Mouse (Mus musculus) heart, postnatal 0 days (tissue): ENCODE results near the gene Plin4. TPM values are rescaled to one million over a fixed set of nuclear protein-coding genes. Genes with fewer than 3 reads are reported as not detected.
A peak's percentile ranks its signal among the peaks of the same experiment; 100 is the strongest.

Experiments used
- ATAC-seq: fragments of 200-750 bp; cut with Nextera tagmentation; 2 replicates; pipeline ENCODE4 v1.8.0; 2017; ENCODE audit warnings: low read depth, moderate number of reproducible peaks, moderate library complexity; ENCODE audit not compliant: insufficient read depth
- DNase-seq: peaks from one replicate; pipeline ENCODE4 v3.0.0-alpha.2; 2016; ENCODE audit warnings: low spot score
- H3K27ac ChIP-seq: fragments of 300-500 bp; sonication (generic); 2 replicates; pipeline ENCODE4 v1.5.1; 2014; ENCODE audit warnings: low read depth, mild to moderate bottlenecking
- H3K27me3 ChIP-seq: fragments of 300-500 bp; sonication (generic); 2 replicates; pipeline ENCODE4 v1.6.1; 2014; ENCODE audit warnings: low read length, mixed read lengths; ENCODE audit not compliant: control insufficient read depth, insufficient read depth
- H3K36me3 ChIP-seq: fragments of 300-500 bp; sonication (generic); replicated peaks from 2 replicates; pipeline ENCODE4 v1.6.1; 2014; ENCODE audit warnings: low read length, mixed read lengths; ENCODE audit not compliant: control insufficient read depth, insufficient read depth
- H3K4me1 ChIP-seq: fragments of 300-500 bp; sonication (generic); 2 replicates; pipeline ENCODE4 v1.6.1; 2014; ENCODE audit warnings: antibody characterized with exemption; ENCODE audit not compliant: control insufficient read depth, insufficient read depth
- H3K4me2 ChIP-seq: fragments of 300-500 bp; sonication (generic); 2 replicates; pipeline ENCODE4 v1.6.1; 2014; ENCODE audit warnings: low read depth, mild to moderate bottlenecking, low read length, moderate library complexity
- H3K4me3 ChIP-seq: fragments of 300-500 bp; sonication (generic); 2 replicates; pipeline ENCODE4 v1.5.1; 2014; ENCODE audit warnings: low read depth, low read length
- H3K9ac ChIP-seq: fragments of 300-500 bp; sonication (generic); replicated peaks from 2 replicates; pipeline ENCODE4 v1.6.1; 2014; ENCODE audit warnings: low read depth, low read length, mixed read lengths
- H3K9me3 ChIP-seq: fragments of 300-500 bp; sonication (generic); replicated peaks from 2 replicates; pipeline ENCODE4 v1.6.1; 2016; ENCODE audit warnings: low read length; ENCODE audit not compliant: control insufficient read depth
- CTCF ChIP-seq: IDR thresholded peaks from 2 replicates; pipeline ENCODE4 v1.5.1; 2016; ENCODE audit warnings: antibody characterized with exemption, control low read depth, low read depth
- EP300 ChIP-seq: IDR thresholded peaks from 2 replicates; pipeline ENCODE4 v1.6.1; 2016; ENCODE audit warnings: antibody characterized with exemption, low read depth
- WGBS: fragments of 180-500 bp; shearing (Covaris S2); extraction: QIAGEN DNeasy Blood & Tissue Kit; methylation state at CpG from one replicate; pipeline ENCODE4 v1.1.7; 2014; 5-methylcytosine and 5-hydroxymethylcytosine counted together
- polyA plus RNA-seq: library from polyadenylated mRNA; unstranded; fragments of >200 nt; fragmentation: Nextera tagmentation; extraction: Ambion mirVana; gene quantifications from 2 replicates; pipeline ENCODE4 v1.2.1, GENCODE M21; 2015
- total RNA-seq: library from RNA; depleted of rRNA; stranded (reverse); fragments of >200 nt; gene quantifications from 2 replicates; pipeline ENCODE4 v1.2.3, GENCODE M21; 2014; ENCODE audit warnings: low replicate concordance

Plin4 gene
- total and polyA plus RNA-seq, 2 experiments from 2014 or later = 9.4 to 88.5 TPM

DNA sequence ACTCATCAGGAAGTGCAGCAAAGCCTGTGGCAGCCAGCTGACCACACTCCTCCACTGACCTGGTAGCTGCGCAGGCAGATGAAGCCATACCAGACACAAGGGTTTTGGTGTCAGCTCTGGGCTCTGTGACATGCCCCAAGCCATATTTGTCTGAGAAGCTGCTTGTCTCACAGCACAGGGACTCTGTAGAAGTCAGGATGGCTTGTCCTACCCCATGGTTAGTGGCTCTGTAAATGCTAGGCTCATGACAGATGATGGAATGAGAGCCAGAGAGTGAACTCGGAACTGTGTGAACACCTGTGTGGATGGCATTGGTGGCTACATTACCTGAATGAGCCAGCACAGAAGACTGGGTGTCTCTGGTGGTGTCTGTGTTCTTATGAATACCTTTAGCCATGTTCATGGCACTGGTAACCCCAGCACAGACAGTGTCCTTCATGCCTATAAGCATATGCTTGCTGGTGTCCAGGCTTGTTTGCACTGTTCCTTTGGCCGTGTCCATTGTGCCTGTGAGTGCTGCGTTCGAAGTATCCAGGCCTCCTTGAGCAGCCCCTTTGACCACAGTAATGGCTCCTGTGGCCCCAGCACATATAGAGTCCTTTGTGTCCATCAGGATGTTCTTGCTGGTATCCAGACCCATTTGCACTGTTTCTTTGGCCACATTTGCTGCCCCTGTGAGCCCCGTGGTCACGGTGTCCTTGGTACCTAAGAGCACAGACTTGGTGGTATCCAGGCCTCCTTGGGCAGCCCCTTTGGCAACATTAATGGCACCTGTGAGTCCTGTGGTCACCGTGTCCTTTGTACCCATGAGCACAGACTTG is 5.9 kb downstream of the Plin4 start:
- DNase-seq (no peak), ATAC-seq (no peak)
- H3K9me3 ChIP-seq = no peaks in the 10 kb centered on the region
- H3K4me1 ChIP-seq = peaks cover 7% of the 10 kb centered on the region
- no peak overlapping the region for H3K27ac ChIP-seq
- TF ChIP-seq CTCF (no peak), EP300 (no peak)
- 96% methylated on average over 8 of the region's 8 CpGs for WGBS
- no peak overlapping the region for H3K9ac ChIP-seq
- no peaks in the 10 kb centered on the region for H3K27me3 ChIP-seq
- H3K4me2 ChIP-seq = no peak overlapping the region
- no peak overlapping the region for H3K4me3 ChIP-seq
- peaks cover 50% of the 10 kb centered on the region for H3K36me3 ChIP-seq

DNA sequence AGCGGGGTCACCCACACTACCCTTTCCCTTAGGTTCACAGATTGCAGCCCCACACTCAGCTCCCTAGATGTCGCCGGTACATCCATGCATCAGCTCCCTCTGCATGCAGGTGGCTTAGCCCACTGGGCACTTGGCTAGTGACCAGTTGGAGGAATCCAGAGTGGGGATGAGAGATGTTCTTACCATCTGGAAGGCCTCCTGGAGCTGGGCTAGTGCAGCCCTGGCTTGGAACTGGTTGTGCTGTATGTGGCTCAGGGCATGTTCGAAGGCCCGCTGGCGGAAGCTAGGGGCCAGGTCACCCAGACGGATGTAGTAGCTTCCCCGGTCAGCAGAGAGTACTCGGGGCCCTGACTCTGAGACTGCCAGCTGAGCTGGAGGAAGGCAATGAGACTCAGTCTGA is 6.7 kb downstream of the Plin4 start:
- Histone ChIP-seq H3K4me3 (no peak overlapping the region), H3K27me3 (no peaks in the 10 kb centered on the region), H3K36me3 (peaks cover 57% of the 10 kb centered on the region), H3K27ac (no peak overlapping the region), H3K4me1 (peaks cover 3% of the 10 kb centered on the region), H3K4me2 (no peak overlapping the region), H3K9me3 (no peaks in the 10 kb centered on the region), H3K9ac (no peak overlapping the region)
- WGBS = 94% methylated on average over 9 of the region's 9 CpGs
- ATAC-seq = no peak
- DNase-seq = no peak
- TF ChIP-seq CTCF (no peak), EP300 (no peak)

DNA sequence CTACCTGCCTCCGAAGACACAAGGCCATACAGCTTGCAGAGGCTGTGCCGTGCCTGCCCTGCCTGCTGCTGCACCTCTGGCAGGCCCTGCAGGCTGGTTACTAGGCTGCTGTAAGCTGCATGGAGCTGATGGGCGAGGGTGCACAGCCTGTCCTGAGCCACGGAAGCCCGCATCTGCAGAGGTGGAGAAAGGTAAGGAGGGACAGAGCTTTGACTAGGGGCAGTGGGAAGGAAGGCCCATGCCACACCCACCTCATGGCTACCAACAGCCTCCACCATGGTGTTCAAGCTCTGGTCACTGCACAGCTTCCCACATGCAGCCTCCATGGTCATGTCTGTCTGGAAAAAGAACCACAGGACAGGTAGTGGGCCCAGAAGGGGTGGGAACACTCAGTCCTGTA is 7.4 kb downstream of the Plin4 start:
- no peak overlapping the region for H3K27ac ChIP-seq
- H3K9ac ChIP-seq = no peak overlapping the region
- DNase-seq = no peak
- H3K4me3 ChIP-seq = no peak overlapping the region
- 94% methylated on average over 5 of the region's 5 CpGs for WGBS
- H3K4me2 ChIP-seq = no peak overlapping the region
- no peaks in the 10 kb centered on the region for H3K9me3 ChIP-seq
- no peaks in the 10 kb centered on the region for H3K27me3 ChIP-seq
- no peak for ATAC-seq
- peaks cover 57% of the 10 kb centered on the region for H3K36me3 ChIP-seq
- H3K4me1 ChIP-seq = no peaks in the 10 kb centered on the region
- no peak for TF ChIP-seq CTCF
- no peak for TF ChIP-seq EP300

DNA sequence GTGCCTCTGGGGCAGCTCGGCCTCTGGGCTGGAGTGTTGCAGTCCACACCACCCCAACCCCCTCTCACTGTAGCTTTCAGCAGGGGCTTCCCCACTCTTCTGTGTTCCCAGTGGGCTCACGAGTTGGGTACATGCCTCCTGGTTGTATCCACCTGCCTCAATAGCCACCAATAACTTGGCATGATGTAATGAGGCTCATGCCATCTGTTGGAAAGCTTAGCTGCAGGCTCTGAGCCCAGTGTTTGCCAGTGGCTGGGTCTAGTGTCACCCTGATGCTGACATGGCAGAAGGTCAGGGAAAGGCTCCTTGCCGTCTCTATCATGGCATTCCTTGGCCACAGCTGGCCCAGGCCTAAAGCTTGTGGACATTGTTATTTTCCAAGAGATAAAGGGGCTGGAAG is 8.8 kb downstream of the Plin4 start:
- Histone ChIP-seq H3K27ac (no peak overlapping the region), H3K4me1 (no peaks in the 10 kb centered on the region), H3K4me3 (no peak overlapping the region), H3K36me3 (peaks cover 67% of the 10 kb centered on the region), H3K4me2 (no peak overlapping the region), H3K27me3 (no peaks in the 10 kb centered on the region), H3K9ac (no peak overlapping the region), H3K9me3 (no peaks in the 10 kb centered on the region)
- TF ChIP-seq EP300 (no peak), CTCF (no peak)
- ATAC-seq (no peak), DNase-seq (no peak)
- 90% methylated on average over 3 of the region's 3 CpGs for WGBS

DNA sequence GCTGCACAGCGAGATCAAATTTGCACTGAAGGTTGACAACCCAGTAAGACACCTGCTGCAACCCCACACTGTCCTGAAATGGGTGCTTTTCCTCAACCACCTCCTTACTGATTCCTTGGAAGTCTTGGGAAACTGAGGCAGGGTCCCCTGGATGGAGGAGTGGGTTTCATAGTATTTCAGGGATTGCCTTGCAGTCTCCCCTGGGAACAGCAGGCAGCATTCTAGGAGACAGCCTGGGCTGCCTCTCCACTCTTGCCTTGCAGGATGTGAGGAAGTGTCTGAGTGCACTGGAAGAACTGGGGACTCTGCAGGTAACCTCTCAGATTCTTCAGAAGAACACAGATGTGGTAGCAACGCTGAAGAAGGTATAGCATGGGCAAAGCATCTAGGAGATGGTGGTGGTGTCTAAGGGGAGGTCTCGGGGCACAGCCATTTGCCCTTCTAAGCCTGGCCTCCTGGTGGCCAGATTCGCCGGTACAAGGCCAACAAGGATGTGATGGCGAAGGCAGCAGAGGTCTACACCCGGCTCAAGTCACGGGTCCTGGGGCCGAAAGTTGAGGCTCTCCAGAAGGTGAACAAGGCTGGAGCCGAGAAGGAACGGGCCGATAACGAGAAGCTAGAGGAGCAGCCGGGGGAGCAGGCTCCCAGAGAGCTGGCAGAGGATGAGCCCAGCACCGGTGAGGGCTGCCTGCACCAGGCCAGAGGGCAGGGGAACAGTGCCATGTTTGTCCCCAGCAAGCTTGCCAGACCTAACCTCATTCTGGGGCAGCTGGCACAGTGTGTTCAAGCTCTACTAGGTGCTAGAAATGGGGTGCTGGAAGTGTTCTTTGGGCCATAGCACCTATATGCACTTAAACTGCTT is 10.7 kb downstream of the Plin4 start:
- no peaks in the 10 kb centered on the region for H3K9me3 ChIP-seq
- no peaks in the 10 kb centered on the region for H3K4me1 ChIP-seq
- peaks cover 76% of the 10 kb centered on the region for H3K36me3 ChIP-seq
- WGBS = 88% methylated on average over 15 of the region's 15 CpGs
- no peak overlapping the region for H3K4me2 ChIP-seq
- H3K4me3 ChIP-seq = no peak overlapping the region
- DNase-seq (no peak), ATAC-seq (no peak)
- no peak overlapping the region for H3K27ac ChIP-seq
- H3K27me3 ChIP-seq = no peaks in the 10 kb centered on the region
- no peak overlapping the region for H3K9ac ChIP-seq
- TF ChIP-seq CTCF (peak; percentile 18; the same call in 1 of the 2 replicates), EP300 (no peak)
